Mouse (Mus musculus) mouse embryonic stem cell (cell line): ENCODE data around the gene Adgre5.

ENCODE experiments used
- in situ Hi-C, 2 experiments: fragments of 300-500 bp; cut with MboI; formaldehyde crosslinking; loops; 1 replicate in 1 of 2; 3 replicates in 1 of 2; pipeline ENCODE4 v1.14.3; 2019 to 2020; ENCODE audit warnings: low sequenced_read_pairs in 2 of 2, low pct_unique_long_range_greater_than_20kb in 1 of 2, mixed read lengths in 1 of 2; ENCODE audit not compliant: unreplicated experiment in 1 of 2

Gene Adgre5

GRCm38 (mm10) chr8:83698661-83699453 is 42.3 kb downstream of the Adgre5 start, which contains the start of gene Pkn1:
TSS of gene Pkn1 (minus strand) at chr8:83699179.
- in situ Hi-C loops: no loop called here

GRCm38 (mm10) chr8:83698291-83698660 is 42.9 kb downstream of the Adgre5 start:
- in situ Hi-C loops: no loop called here

- in situ Hi-C loops: no loop called here
Observed at GRCm38 (mm10) chr8:83697374-83698220, 43.5 kb downstream of the Adgre5 start.

- in situ Hi-C loops: no loop called here
Observed at GRCm38 (mm10) chr8:83695351-83696106, 45.6 kb downstream of the Adgre5 start.

- in situ Hi-C loops: no loop called here
Observed at GRCm38 (mm10) chr8:83694369-83695160, 46.6 kb downstream of the Adgre5 start.

GRCm38 (mm10) chr8:83693609-83694236 is 47.4 kb downstream of the Adgre5 start:
- in situ Hi-C loops: no loop called here

GRCm38 (mm10) chr8:83689264-83689663 is 51.9 kb downstream of the Adgre5 start:
- in situ Hi-C loops: no loop called here

- in situ Hi-C loops: no loop called here
Observed at GRCm38 (mm10) chr8:83684517-83684916, 56.6 kb downstream of the Adgre5 start.

GRCm38 (mm10) chr8:83681099-83681498 is 60.0 kb downstream of the Adgre5 start:
- in situ Hi-C loops: no loop called here

- in situ Hi-C loops: no loop called here
Observed at GRCm38 (mm10) chr8:83680603-83681002, 60.5 kb downstream of the Adgre5 start.

- in situ Hi-C loops: no loop called here
Observed at GRCm38 (mm10) chr8:83679866-83680265, 61.3 kb downstream of the Adgre5 start.

GRCm38 (mm10) chr8:83674497-83674896 is 66.6 kb downstream of the Adgre5 start:
- in situ Hi-C loops: no loop called here
